Mouse (Mus musculus): Measurements from ENCODE around the gene Tgfa. TPM values are rescaled to one million over a fixed set of nuclear protein-coding genes. Genes with fewer than 3 reads are reported as not detected.
A peak's percentile ranks its signal among the peaks of the same experiment; 100 is the strongest.

The Tgfa gene
- polyA plus RNA-seq, 2 experiments, result 0.99 to 1.7 TPM

- H3K4me1 ChIP-seq (replicated peaks; ENCODE audit: control insufficient read depth in 2 of 2, insufficient read depth in 2 of 2, low read length in 1 of 2), result no peaks in the 10 kb centered on the region
- DNase-seq (ENCODE audit: low read depth in 3 of 3, low spot score in 3 of 3), result no peak
- no peak overlapping the region for H3K4me3 ChIP-seq (ENCODE audit: insufficient read depth in 1 of 2, low read depth in 2 of 2, low read length in 2 of 2)
- H3K4me2 ChIP-seq (ENCODE audit: low read depth), result no peak overlapping the region
- no peak overlapping the region for H3K9ac ChIP-seq (replicated peaks)
- no peak overlapping the region for H3K27ac ChIP-seq
- ATAC-seq (ENCODE audit: insufficient read depth), result no peak
- TF ChIP-seq CTCF (IDR thresholded peaks at IDR 0.05; ENCODE audit: low read depth) (no peak), EP300 (IDR thresholded peaks at IDR 0.05; ENCODE audit: low read depth) (no peak)
- no peaks in the 10 kb centered on the region for H3K36me3 ChIP-seq (replicated peaks; ENCODE audit: control insufficient read depth, insufficient read depth, low read depth)
- H3K27me3 ChIP-seq (ENCODE audit: control insufficient read depth, insufficient read depth, low read length), result no peaks in the 10 kb centered on the region
- 52% methylated on average over 3 of the region's 3 CpGs for WGBS (ENCODE audit: insufficient replicate concordance)
- H3K9me3 ChIP-seq (ENCODE audit: control insufficient read depth, low read length), result no peaks in the 10 kb centered on the region
Measured at GRCm38 (mm10) chr6:86164028-86164427, 31.0 kb upstream of the Tgfa start.

- H3K9ac ChIP-seq (replicated peaks), result no peak overlapping the region
- no peaks in the 10 kb centered on the region for H3K4me1 ChIP-seq (replicated peaks; ENCODE audit: control insufficient read depth in 2 of 2, insufficient read depth in 2 of 2, low read length in 1 of 2)
- WGBS (ENCODE audit: insufficient replicate concordance), result 52% methylated on average over 9 of the region's 9 CpGs
- H3K27ac ChIP-seq, result no peak overlapping the region
- no peak for TF ChIP-seq EP300 (IDR thresholded peaks at IDR 0.05; ENCODE audit: low read depth)
- TF ChIP-seq CTCF (IDR thresholded peaks at IDR 0.05; ENCODE audit: low read depth), result no peak
- no peak overlapping the region for H3K4me3 ChIP-seq (ENCODE audit: insufficient read depth in 1 of 2, low read depth in 2 of 2, low read length in 2 of 2)
- ATAC-seq (ENCODE audit: insufficient read depth), result no peak
- no peaks in the 10 kb centered on the region for H3K27me3 ChIP-seq (ENCODE audit: control insufficient read depth, insufficient read depth, low read length)
- H3K9me3 ChIP-seq (ENCODE audit: control insufficient read depth, low read length), result no peaks in the 10 kb centered on the region
- no peaks in the 10 kb centered on the region for H3K36me3 ChIP-seq (replicated peaks; ENCODE audit: control insufficient read depth, insufficient read depth, low read depth)
- no peak overlapping the region for H3K4me2 ChIP-seq (ENCODE audit: low read depth)
- no peak for DNase-seq (ENCODE audit: low read depth in 3 of 3, low spot score in 3 of 3)
Measured at GRCm38 (mm10) chr6:86166426-86166825, 28.6 kb upstream of the Tgfa start.

- no peak for DNase-seq (ENCODE audit: low read depth in 3 of 3, low spot score in 3 of 3)
- Histone ChIP-seq H3K4me1 (replicated peaks; ENCODE audit: control insufficient read depth in 2 of 2, insufficient read depth in 2 of 2, low read length in 1 of 2) (no peaks in the 10 kb centered on the region), H3K4me3 (ENCODE audit: insufficient read depth in 1 of 2, low read depth in 2 of 2, low read length in 2 of 2) (no peak overlapping the region), H3K27ac (no peak overlapping the region), H3K36me3 (replicated peaks; ENCODE audit: control insufficient read depth, insufficient read depth, low read depth) (no peaks in the 10 kb centered on the region), H3K9me3 (ENCODE audit: control insufficient read depth, low read length) (no peaks in the 10 kb centered on the region), H3K4me2 (ENCODE audit: low read depth) (no peak overlapping the region), H3K27me3 (ENCODE audit: control insufficient read depth, insufficient read depth, low read length) (no peaks in the 10 kb centered on the region), H3K9ac (replicated peaks) (no peak overlapping the region)
- no peak for ATAC-seq (ENCODE audit: insufficient read depth)
- WGBS (ENCODE audit: insufficient replicate concordance), result 59% methylated on average over 5 of the region's 5 CpGs
- no peak for TF ChIP-seq EP300 (IDR thresholded peaks at IDR 0.05; ENCODE audit: low read depth)
- no peak for TF ChIP-seq CTCF (IDR thresholded peaks at IDR 0.05; ENCODE audit: low read depth)
Measured at GRCm38 (mm10) chr6:86167851-86168250, 27.2 kb upstream of the Tgfa start.

GRCm38 (mm10) chr6:86169166-86169565 is 25.9 kb upstream of the Tgfa start:
- no peak overlapping the region for H3K9ac ChIP-seq (replicated peaks)
- H3K9me3 ChIP-seq (ENCODE audit: control insufficient read depth, low read length), result no peaks in the 10 kb centered on the region
- no peak overlapping the region for H3K4me2 ChIP-seq (ENCODE audit: low read depth)
- H3K27ac ChIP-seq, result no peak overlapping the region
- H3K36me3 ChIP-seq (replicated peaks; ENCODE audit: control insufficient read depth, insufficient read depth, low read depth), result no peaks in the 10 kb centered on the region
- TF ChIP-seq CTCF (IDR thresholded peaks at IDR 0.05; ENCODE audit: low read depth), result no peak
- no peak for TF ChIP-seq EP300 (IDR thresholded peaks at IDR 0.05; ENCODE audit: low read depth)
- WGBS (ENCODE audit: insufficient replicate concordance), result 51% methylated on average over 4 of the region's 4 CpGs
- DNase-seq (ENCODE audit: low read depth in 3 of 3, low spot score in 3 of 3) (no peak), ATAC-seq (ENCODE audit: insufficient read depth) (no peak)
- H3K4me3 ChIP-seq (ENCODE audit: insufficient read depth in 1 of 2, low read depth in 2 of 2, low read length in 2 of 2), result no peak overlapping the region
- H3K4me1 ChIP-seq (replicated peaks; ENCODE audit: control insufficient read depth in 2 of 2, insufficient read depth in 2 of 2, low read length in 1 of 2), result no peaks in the 10 kb centered on the region
- H3K27me3 ChIP-seq (ENCODE audit: control insufficient read depth, insufficient read depth, low read length), result no peaks in the 10 kb centered on the region

GRCm38 (mm10) chr6:86176236-86176635 is 18.8 kb upstream of the Tgfa start:
- H3K27me3 ChIP-seq (ENCODE audit: control insufficient read depth, insufficient read depth, low read length), result no peaks in the 10 kb centered on the region
- no peak overlapping the region for H3K9ac ChIP-seq (replicated peaks)
- H3K36me3 ChIP-seq (replicated peaks; ENCODE audit: control insufficient read depth, insufficient read depth, low read depth), result no peaks in the 10 kb centered on the region
- DNase-seq (ENCODE audit: low read depth in 3 of 3, low spot score in 3 of 3) (no peak), ATAC-seq (ENCODE audit: insufficient read depth) (no peak)
- no peak overlapping the region for H3K4me3 ChIP-seq (ENCODE audit: insufficient read depth in 1 of 2, low read depth in 2 of 2, low read length in 2 of 2)
- peak overlapping the region; percentile 11; the same call in 1 of the 2 replicates for H3K4me2 ChIP-seq (ENCODE audit: low read depth)
- no peaks in the 10 kb centered on the region for H3K9me3 ChIP-seq (ENCODE audit: control insufficient read depth, low read length)
- TF ChIP-seq CTCF (IDR thresholded peaks at IDR 0.05; ENCODE audit: low read depth), result no peak
- no peak for TF ChIP-seq EP300 (IDR thresholded peaks at IDR 0.05; ENCODE audit: low read depth)
- H3K27ac ChIP-seq, result no peak overlapping the region
- H3K4me1 ChIP-seq (replicated peaks; ENCODE audit: control insufficient read depth in 2 of 2, insufficient read depth in 2 of 2, low read length in 1 of 2), result peaks cover 0 to 2% of the 10 kb centered on the region in 2 experiments; a peak in 1 of 4 replicates
- WGBS (ENCODE audit: insufficient replicate concordance), result 58% methylated on average over 5 of the region's 5 CpGs
